Mouse (Mus musculus): ENCODE data around the gene Ndrg3. TPM values are rescaled to one million over a fixed set of nuclear protein-coding genes. Genes with fewer than 3 reads are reported as not detected.
"Not testable (repeated sequence)": the region's sequence is repeated elsewhere in the genome, so short reads cannot be mapped to it uniquely, and the experiment has no call there.

The Ndrg3 gene
- total RNA-seq, 2 experiments from 2014 or later, result 457 to 473 TPM

- intact Hi-C loops (cut with DNase I), result loop anchor here (1.0 kb wide), 1 partner anchor 33 kb away; no protein-coding TSS in a partner anchor
Observed at GRCm38 (mm10) chr2:156915559-156915958, 76.3 kb downstream of the Ndrg3 start.

GRCm38 (mm10) chr2:156913191-156913590 lies 78.7 kb downstream of the Ndrg3 start:
- no peak overlapping the region for H3K4me3 ChIP-seq
- no peak for DNase-seq (ENCODE audit: extremely low spot score in 1 of 2, low spot score in 2 of 2)
- no peak overlapping the region for H3K27ac ChIP-seq
- intact Hi-C loops (cut with DNase I), result no loop called here
- TF ChIP-seq CTCF (IDR thresholded peaks at IDR 0.05), result no peak

More at GRCm38 (mm10) chr2:156915559-156915958, 76.3 kb downstream of the Ndrg3 start:
- no peak for TF ChIP-seq CTCF (IDR thresholded peaks at IDR 0.05)
- DNase-seq (ENCODE audit: extremely low spot score in 1 of 2, low spot score in 2 of 2), result no peak
- H3K4me3 ChIP-seq, result no peak overlapping the region
- no peak overlapping the region for H3K27ac ChIP-seq

- not testable (repeated sequence) for DNase-seq (ENCODE audit: extremely low spot score in 1 of 2, low spot score in 2 of 2); H3K4me3 ChIP-seq
- H3K27ac ChIP-seq, result peak overlapping the region; percentile 32
- intact Hi-C loops (cut with DNase I), result loop anchor here (1.0 to 2.0 kb wide), 2 partner anchors 90 to 189 kb away; no protein-coding TSS in a partner anchor
Observed at GRCm38 (mm10) chr2:156905931-156906330, 85.9 kb downstream of the Ndrg3 start.

GRCm38 (mm10) chr2:156904976-156905717 lies 86.7 kb downstream of the Ndrg3 start:
- intact Hi-C loops (cut with DNase I), result loop anchor here (1.0 to 2.0 kb wide), 2 partner anchors 91 to 190 kb away; no protein-coding TSS in a partner anchor
- TF ChIP-seq CTCF (IDR thresholded peaks at IDR 0.05), result peak; percentile 76
- H3K27ac ChIP-seq, result peak overlapping the region; percentile 32
- DNase-seq (ENCODE audit: extremely low spot score in 1 of 2, low spot score in 2 of 2), result peak; percentile 59 to 75
- no peak overlapping the region for H3K4me3 ChIP-seq

- intact Hi-C loops (cut with DNase I), result no loop called here
- TF ChIP-seq CTCF (IDR thresholded peaks at IDR 0.05), result peak; percentile 48
- no peak overlapping the region for H3K4me3 ChIP-seq
- H3K27ac ChIP-seq, result no peak overlapping the region
- DNase-seq (ENCODE audit: extremely low spot score in 1 of 2, low spot score in 2 of 2), result no peak
Observed at GRCm38 (mm10) chr2:156903367-156903766, 88.5 kb downstream of the Ndrg3 start.

- H3K4me3 ChIP-seq; DNase-seq (ENCODE audit: extremely low spot score in 1 of 2, low spot score in 2 of 2); intact Hi-C loops (cut with DNase I); H3K27ac ChIP-seq: not testable (repeated sequence)
Observed at GRCm38 (mm10) chr2:156902411-156902810, 89.4 kb downstream of the Ndrg3 start.

GRCm38 (mm10) chr2:156901883-156902282 lies 90.0 kb downstream of the Ndrg3 start:
- Histone ChIP-seq H3K4me3 (no peak overlapping the region), H3K27ac (no peak overlapping the region)
- no peak for DNase-seq (ENCODE audit: extremely low spot score in 1 of 2, low spot score in 2 of 2)
- intact Hi-C loops (cut with DNase I), result no loop called here
- no peak for TF ChIP-seq CTCF (IDR thresholded peaks at IDR 0.05)

GRCm38 (mm10) chr2:156901344-156901743 lies 90.5 kb downstream of the Ndrg3 start:
- intact Hi-C loops (cut with DNase I), result no loop called here
- no peak for TF ChIP-seq CTCF (IDR thresholded peaks at IDR 0.05)
- Histone ChIP-seq H3K27ac (no peak overlapping the region), H3K4me3 (no peak overlapping the region)
- DNase-seq (ENCODE audit: extremely low spot score in 1 of 2, low spot score in 2 of 2), result no peak

GRCm38 (mm10) chr2:156899184-156899583 lies 92.7 kb downstream of the Ndrg3 start:
- TF ChIP-seq CTCF (IDR thresholded peaks at IDR 0.05), result no peak; the same call in 1 of the 2 replicates
- Histone ChIP-seq H3K4me3 (no peak overlapping the region), H3K27ac (peak overlapping the region; percentile 75)
- intact Hi-C loops (cut with DNase I), result no loop called here
- DNase-seq (ENCODE audit: extremely low spot score in 1 of 2, low spot score in 2 of 2), result no peak

GRCm38 (mm10) chr2:156898374-156898773 lies 93.5 kb downstream of the Ndrg3 start:
- intact Hi-C loops (cut with DNase I), result no loop called here
- no peak for TF ChIP-seq CTCF (IDR thresholded peaks at IDR 0.05)
- peak overlapping the region; percentile 89 for H3K27ac ChIP-seq

GRCm38 (mm10) chr2:156897034-156897433 lies 94.8 kb downstream of the Ndrg3 start:
- H3K4me3 ChIP-seq, result no peak overlapping the region
- H3K27ac ChIP-seq, result peak overlapping the region; percentile 89
- TF ChIP-seq CTCF (IDR thresholded peaks at IDR 0.05), result no peak
- intact Hi-C loops (cut with DNase I), result no loop called here
- DNase-seq (ENCODE audit: extremely low spot score in 1 of 2, low spot score in 2 of 2), result peak in 1 of 2 experiments; percentile 47

More at GRCm38 (mm10) chr2:156898374-156898773, 93.5 kb downstream of the Ndrg3 start:
- DNase-seq (ENCODE audit: extremely low spot score in 1 of 2, low spot score in 2 of 2), result no peak
- no peak overlapping the region for H3K4me3 ChIP-seq

GRCm38 (mm10) chr2:156896384-156896914 lies 95.4 kb downstream of the Ndrg3 start:
- intact Hi-C loops (cut with DNase I), result no loop called here
- Histone ChIP-seq H3K27ac (peak overlapping the region; percentile 89), H3K4me3 (no peak overlapping the region)
- TF ChIP-seq CTCF (IDR thresholded peaks at IDR 0.05), result no peak
- no peak for DNase-seq (ENCODE audit: extremely low spot score in 1 of 2, low spot score in 2 of 2)

All from left cerebral cortex, adult 2 months (tissue).